Comparison of ENCODE assay signal across 21 mouse cellular contexts in the genomic region with DNA sequence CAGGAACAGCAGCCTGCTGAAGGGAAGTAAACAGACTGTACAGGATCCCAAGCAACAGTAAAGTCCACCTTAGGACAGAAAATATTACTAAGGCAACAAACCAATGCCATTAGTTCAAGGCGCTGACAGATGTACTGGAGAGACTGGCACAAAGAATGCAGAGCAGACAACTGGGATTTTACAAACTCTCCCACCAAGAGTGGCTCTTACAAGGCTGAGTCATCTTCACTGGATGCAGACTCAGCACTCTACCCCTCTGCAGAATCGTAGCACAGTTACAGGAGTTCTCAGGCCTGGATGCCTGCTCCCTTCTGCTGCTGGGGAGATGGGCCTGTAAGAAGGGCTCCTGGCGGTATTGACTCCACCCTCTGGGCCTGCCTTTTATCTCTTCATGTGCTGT.
"Had no signal": no experiment of that assay in that cellular context is flagged by ENCODE, and none has a peak within 500 bp of the region (broad histone marks: within the 10 kb centered on the region; RNA-seq: fewer than 3 reads in every experiment).

No protein-coding gene starts in this region.

- H3K4me3 ChIP-seq: left cerebral cortex, adult 2 months; liver, embryonic 12.5 days; liver, embryonic 15.5 days; lung, embryonic 15.5 days; megakaryocyte, embryonic 14.5 days; midbrain, embryonic 10.5 days; midbrain, embryonic 13.5 days; myocyte; neural tube, embryonic 13.5 days had no signal

- H3K27me3 ChIP-seq: liver, embryonic 12.5 days; liver, embryonic 15.5 days; lung, embryonic 15.5 days; megakaryocyte, embryonic 14.5 days; midbrain, embryonic 13.5 days; neural tube, embryonic 13.5 days had no signal

- H3K36me3 ChIP-seq: liver, embryonic 12.5 days; liver, embryonic 15.5 days; lung, embryonic 15.5 days; midbrain, embryonic 10.5 days; midbrain, embryonic 13.5 days; neural tube, embryonic 13.5 days had no signal

- H3K4me1 ChIP-seq: liver, embryonic 12.5 days; liver, embryonic 15.5 days had no signal

- H3K9ac ChIP-seq: liver, embryonic 12.5 days; liver, embryonic 15.5 days; lung, embryonic 15.5 days; midbrain, embryonic 13.5 days; neural tube, embryonic 13.5 days had no signal

- DNase-seq: kidney, adult 9 months; kidney, postnatal 14 days; kidney, postnatal 4 days; lung, adult 18-20 months; lung, postnatal 10 days; lung, postnatal 36 days; right cerebral cortex, postnatal 14 days; right cerebral cortex, postnatal 4 days; thymus, adult 2 months; thymus, postnatal 14 days; thymus, postnatal 4 days had no signal

- H3K27ac ChIP-seq: left cerebral cortex, adult 2 months; liver, embryonic 12.5 days; liver, embryonic 15.5 days; lung, embryonic 15.5 days; midbrain, embryonic 10.5 days; midbrain, embryonic 13.5 days; neural tube, embryonic 13.5 days; stomach, postnatal 0 days had no signal
